Mouse (Mus musculus) heart, adult 2 months (tissue): ENCODE data around the gene Ccdc167. TPM values are rescaled to one million over a fixed set of nuclear protein-coding genes. Genes with fewer than 3 reads are reported as not detected.

ENCODE experiments used
- DNase-seq, 2 experiments: peaks; one replicate each; pipeline ENCODE4 v3.0.0; 2021
- H3K27ac ChIP-seq: fragments of 200-600 bp; 2 replicates; pipeline ENCODE4 v1.8.1; 2022
- H3K27me3 ChIP-seq: fragments of 200-500 bp; 2 replicates; pipeline ENCODE4 v1.6.1; 2012; ENCODE audit warnings: mild to moderate bottlenecking, low read length, inconsistent platforms, mixed read lengths; ENCODE audit not compliant: control insufficient read depth, insufficient read depth
- H3K36me3 ChIP-seq: fragments of 200-500 bp; 2 replicates; pipeline ENCODE4 v1.6.1; 2012; ENCODE audit warnings: low read length, inconsistent platforms; ENCODE audit not compliant: control insufficient read depth, insufficient read depth
- H3K4me1 ChIP-seq: fragments of 200-500 bp; 2 replicates; pipeline ENCODE4 v1.6.1; 2011; ENCODE audit warnings: low read length; ENCODE audit not compliant: control insufficient read depth, insufficient read depth
- H3K4me3 ChIP-seq: fragments of 200-600 bp; 2 replicates; pipeline ENCODE4 v1.8.1; 2022
- H3K79me2 ChIP-seq: fragments of 200-500 bp; replicated peaks from 2 replicates; pipeline ENCODE4 v1.6.1; 2012; ENCODE audit warnings: mild to moderate bottlenecking, inconsistent platforms, low read length, moderate library complexity, mixed read lengths; ENCODE audit not compliant: control insufficient read depth, insufficient read depth
- H3K9ac ChIP-seq: fragments of 200-500 bp; 2 replicates; pipeline ENCODE4 v1.6.1; 2012; ENCODE audit warnings: low read depth, mild to moderate bottlenecking, control low read depth, inconsistent platforms, low read length, mixed read lengths
- CTCF ChIP-seq: fragments of 200-600 bp; IDR thresholded peaks from 2 replicates; pipeline ENCODE4 v1.8.1; 2022; ENCODE audit warnings: antibody characterized with exemption, mild to moderate bottlenecking, moderate library complexity
- EP300 ChIP-seq: fragments of 200-500 bp; IDR thresholded peaks from 2 replicates; pipeline ENCODE4 v1.6.1; 2011; ENCODE audit warnings: low read depth, low read length, control low read depth; ENCODE audit not compliant: insufficient read depth
- POLR2A ChIP-seq: fragments of 200-500 bp; IDR thresholded peaks from 2 replicates; pipeline ENCODE4 v1.6.1; 2011; ENCODE audit warnings: mild to moderate bottlenecking, low read depth, low read length, control low read depth; ENCODE audit not compliant: insufficient read depth
- WGBS: fragments of 180-500 bp; shearing (Covaris S2); methylation state at CpG from one replicate; pipeline ENCODE4 v1.1.7; 2018; 5-methylcytosine and 5-hydroxymethylcytosine counted together
- intact Hi-C: fragments of 180-260 bp; cut with DNase I; formaldehyde crosslinking; loops from one replicate; pipeline ENCODE4 v1.15.1; 2025
- polyA plus RNA-seq: library from polyadenylated mRNA; depleted of rRNA; stranded (reverse); fragments of >200 nt; gene quantifications from 2 replicates; pipeline ENCODE4 v1.2.3, GENCODE M21; 2012
- total RNA-seq, 2 experiments: library from RNA; stranded (reverse); gene quantifications; 2 replicates each; pipeline ENCODE4 v1.2.3; 2021

Gene Ccdc167
- total and polyA plus RNA-seq, 3 experiments: 6.9 to 11.8 (median 11.4) TPM

DNA sequence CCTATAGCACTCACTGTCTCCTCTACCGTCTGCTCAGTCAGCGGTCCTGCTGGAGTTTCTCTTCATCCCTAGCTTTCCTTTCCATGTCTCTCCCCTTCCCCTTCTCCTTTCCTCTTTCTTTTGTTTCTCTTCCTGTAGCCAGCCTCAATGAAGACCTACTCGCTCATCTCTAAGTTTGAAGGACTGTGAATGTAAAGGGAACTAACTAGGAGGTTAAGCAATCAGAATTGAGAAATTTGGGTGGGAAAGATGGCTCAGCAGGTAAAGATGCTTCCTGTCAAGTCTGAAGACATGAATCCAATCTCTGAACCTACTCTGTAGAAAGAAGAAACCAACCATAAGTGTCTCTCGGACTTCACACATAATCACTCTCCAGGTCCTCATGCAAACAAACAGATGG is 43.5 kb downstream of the Ccdc167 start:
- H3K36me3 ChIP-seq: no peaks in the 10 kb centered on the region
- no peak overlapping the region for H3K4me3 ChIP-seq
- 0 out of 2 replicates have a peak, but pooled peaks cover 2% of the 10 kb centered on the region for H3K79me2 ChIP-seq
- H3K4me1 ChIP-seq: peaks cover 3% of the 10 kb centered on the region
- WGBS: 88% methylated on average over 4 of the region's 4 CpGs
- no peak overlapping the region for H3K9ac ChIP-seq
- H3K27me3 ChIP-seq: no peaks in the 10 kb centered on the region
- DNase-seq: no peak
- H3K27ac ChIP-seq: no peak overlapping the region
- TF ChIP-seq EP300 (no peak), POLR2A (no peak), CTCF (no peak)
- intact Hi-C loops: no loop called here

- H3K79me2 ChIP-seq: peaks cover 4% of the 10 kb centered on the region; the same call in 1 of the 2 replicates
- TF ChIP-seq POLR2A (no peak), CTCF (no peak), EP300 (no peak)
- intact Hi-C loops: no loop called here
- no peak overlapping the region for H3K27ac ChIP-seq
- no peak overlapping the region for H3K9ac ChIP-seq
- no peaks in the 10 kb centered on the region for H3K36me3 ChIP-seq
- no peak for DNase-seq
- peaks cover 3% of the 10 kb centered on the region for H3K4me1 ChIP-seq
- 25% methylated on average over 2 of the region's 2 CpGs for WGBS
- H3K4me3 ChIP-seq: no peak overlapping the region
- no peaks in the 10 kb centered on the region for H3K27me3 ChIP-seq
These were observed 45.8 kb downstream of the Ccdc167 start for GRCm38 (mm10) chr17:29671021-29671420.

- no peak for DNase-seq
- intact Hi-C loops: no loop called here
These were observed 46.9 kb downstream of the Ccdc167 start for GRCm38 (mm10) chr17:29669936-29670335.

GRCm38 (mm10) chr17:29669030-29669429 is 47.8 kb downstream of the Ccdc167 start:
- 84% methylated on average over 4 of the region's 4 CpGs for WGBS
- intact Hi-C loops: no loop called here
- H3K27me3 ChIP-seq: no peaks in the 10 kb centered on the region

More at GRCm38 (mm10) chr17:29669936-29670335, 46.9 kb downstream of the Ccdc167 start:
- Histone ChIP-seq H3K4me3 (no peak overlapping the region), H3K9ac (no peak overlapping the region), H3K36me3 (no peaks in the 10 kb centered on the region), H3K27ac (no peak overlapping the region), H3K27me3 (no peaks in the 10 kb centered on the region), H3K4me1 (peaks cover 3% of the 10 kb centered on the region), H3K79me2 (peaks cover 4% of the 10 kb centered on the region; the same call in 1 of the 2 replicates)
- no peak for TF ChIP-seq POLR2A
- TF ChIP-seq EP300: no peak
- TF ChIP-seq CTCF: no peak

DNA sequence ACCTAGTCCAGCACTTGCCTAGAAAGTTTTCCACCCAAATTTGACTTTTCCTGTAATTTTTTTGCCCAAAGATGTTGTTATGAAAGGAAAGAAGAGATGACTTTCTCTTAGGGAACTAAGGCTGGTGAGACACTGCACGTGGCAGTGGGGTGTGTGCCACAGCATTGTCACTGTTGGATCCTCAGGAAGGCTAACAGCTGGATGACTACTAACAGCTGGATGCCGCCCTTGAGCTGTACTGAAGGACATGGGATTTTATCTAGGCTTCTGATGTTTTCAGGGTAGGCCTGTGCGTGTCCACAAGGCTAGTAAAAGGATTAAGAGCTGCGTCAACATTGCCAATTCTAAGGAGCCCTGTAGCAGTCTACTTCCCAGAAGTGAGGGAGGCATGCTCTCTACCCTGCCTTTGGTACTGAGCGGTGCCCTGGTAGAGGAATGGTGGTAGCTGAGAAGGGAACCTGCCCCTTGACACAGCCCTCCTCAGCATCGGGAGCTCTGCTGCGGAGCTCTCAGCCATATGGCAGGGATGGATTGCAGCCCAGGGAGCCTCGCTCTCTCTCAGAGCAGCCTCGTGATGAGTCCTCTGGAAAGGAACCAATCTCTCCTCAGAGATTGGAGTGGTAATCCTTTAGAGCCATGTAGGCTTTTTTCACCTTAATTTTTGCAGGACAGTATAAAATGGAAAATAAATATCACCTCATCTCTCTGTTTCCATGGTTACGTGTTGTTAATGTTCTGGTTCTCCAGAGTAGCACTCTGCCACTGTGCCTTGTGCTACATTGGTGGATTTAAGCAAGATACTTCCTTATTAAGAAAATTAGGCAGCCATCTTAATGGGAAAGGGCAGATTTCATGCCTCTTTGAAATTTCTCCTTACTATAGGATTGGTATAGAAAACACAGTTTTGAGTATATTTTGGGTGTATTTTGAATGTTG is 48.5 kb downstream of the Ccdc167 start:
- Histone ChIP-seq H3K27me3 (no peaks in the 10 kb centered on the region), H3K27ac (no peak overlapping the region), H3K9ac (no peak overlapping the region), H3K4me1 (peaks cover 3% of the 10 kb centered on the region), H3K4me3 (no peak overlapping the region), H3K79me2 (peaks cover 4% of the 10 kb centered on the region; the same call in 1 of the 2 replicates), H3K36me3 (no peaks in the 10 kb centered on the region)
- TF ChIP-seq EP300 (no peak), POLR2A (no peak), CTCF (no peak)
- intact Hi-C loops: no loop called here
- no peak for DNase-seq
- WGBS: 72% methylated on average over 10 of the region's 10 CpGs

More at GRCm38 (mm10) chr17:29669030-29669429, 47.8 kb downstream of the Ccdc167 start:
- Histone ChIP-seq H3K4me3 (no peak overlapping the region), H3K4me1 (peaks cover 3% of the 10 kb centered on the region), H3K79me2 (peaks cover 4% of the 10 kb centered on the region; the same call in 1 of the 2 replicates), H3K36me3 (no peaks in the 10 kb centered on the region), H3K27ac (no peak overlapping the region), H3K9ac (no peak overlapping the region)
- no peak for DNase-seq
- TF ChIP-seq EP300 (no peak), POLR2A (no peak), CTCF (no peak)

- no peak for DNase-seq
- Histone ChIP-seq H3K9ac (no peak overlapping the region), H3K27me3 (no peaks in the 10 kb centered on the region), H3K36me3 (no peaks in the 10 kb centered on the region), H3K4me3 (no peak overlapping the region), H3K79me2 (0 out of 2 replicates have a peak, but pooled peaks cover 4% of the 10 kb centered on the region), H3K4me1 (no peaks in the 10 kb centered on the region; the same call in 1 of the 2 replicates), H3K27ac (no peak overlapping the region)
- TF ChIP-seq POLR2A (no peak), EP300 (no peak), CTCF (no peak)
- WGBS: 79% methylated on average over 6 of the region's 6 CpGs
- intact Hi-C loops: no loop called here
These were observed 54.7 kb downstream of the Ccdc167 start for GRCm38 (mm10) chr17:29662145-29662544.
